Mouse (Mus musculus): ENCODE measurements around the gene Igsf9b. TPM values are rescaled to one million over a fixed set of nuclear protein-coding genes. Genes with fewer than 3 reads are reported as not detected.

Igsf9b gene
- polyA plus RNA-seq (2012; rRNA removed): 5.9 and 11.6 TPM in 2 replicates

DNA sequence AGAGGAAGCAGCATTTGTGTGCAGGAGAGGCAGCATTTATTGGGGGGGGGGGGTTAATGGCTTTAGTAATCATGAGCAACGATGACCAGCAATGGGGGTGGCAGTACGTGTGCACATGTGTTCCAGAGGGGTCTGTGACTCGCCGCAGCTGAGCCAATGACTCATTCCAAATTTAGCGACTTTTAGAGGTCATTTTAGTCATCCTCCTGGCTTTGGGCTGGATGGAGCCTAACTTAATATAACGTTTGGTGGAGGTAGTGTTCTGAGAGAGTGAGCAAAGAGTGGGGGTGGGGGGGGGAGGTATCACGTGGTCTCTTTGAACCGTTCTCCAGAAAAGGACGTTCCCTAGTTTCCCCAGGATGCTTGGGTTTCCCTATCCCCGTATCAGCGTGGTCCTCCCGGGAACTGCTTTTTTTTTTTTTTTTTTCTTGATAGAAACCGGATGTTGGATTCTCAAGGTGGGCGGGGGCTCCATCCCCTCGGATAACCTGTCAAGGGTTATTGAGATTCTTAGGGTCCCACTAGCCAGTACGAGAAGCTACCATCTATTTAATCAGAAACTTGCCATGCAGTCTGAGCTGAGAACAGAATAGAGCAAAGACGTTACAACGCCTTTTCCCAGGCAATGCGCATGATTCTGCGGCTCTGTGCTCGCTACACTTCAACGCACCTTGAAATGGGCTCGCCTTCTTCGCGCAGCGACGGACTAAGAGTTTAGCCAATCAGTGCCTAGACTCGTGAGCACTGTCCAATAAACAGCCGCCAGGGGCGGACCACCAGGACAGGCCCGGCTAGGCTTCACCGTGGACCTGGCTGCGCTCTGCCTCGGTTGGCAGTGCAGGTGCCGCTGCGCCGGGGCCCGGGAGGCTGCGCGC, at the start of gene Igsf9b:
Igsf9b (plus strand) TSS at position 794 of the 875 bp plus-strand sequence.
- peak; percentile 99 for DNase-seq (ENCODE audit: low read depth)
- TF ChIP-seq POLR2A (IDR thresholded peaks at IDR 0.05; ENCODE audit: borderline replicate concordance, extremely low read depth, insufficient read depth, insufficient read length, poor library complexity, severe bottlenecking): peak; percentile 90
- no peak for TF ChIP-seq CTCF (IDR thresholded peaks at IDR 0.05; ENCODE audit: borderline replicate concordance, extremely low read depth, insufficient read depth, insufficient read length)

DNA sequence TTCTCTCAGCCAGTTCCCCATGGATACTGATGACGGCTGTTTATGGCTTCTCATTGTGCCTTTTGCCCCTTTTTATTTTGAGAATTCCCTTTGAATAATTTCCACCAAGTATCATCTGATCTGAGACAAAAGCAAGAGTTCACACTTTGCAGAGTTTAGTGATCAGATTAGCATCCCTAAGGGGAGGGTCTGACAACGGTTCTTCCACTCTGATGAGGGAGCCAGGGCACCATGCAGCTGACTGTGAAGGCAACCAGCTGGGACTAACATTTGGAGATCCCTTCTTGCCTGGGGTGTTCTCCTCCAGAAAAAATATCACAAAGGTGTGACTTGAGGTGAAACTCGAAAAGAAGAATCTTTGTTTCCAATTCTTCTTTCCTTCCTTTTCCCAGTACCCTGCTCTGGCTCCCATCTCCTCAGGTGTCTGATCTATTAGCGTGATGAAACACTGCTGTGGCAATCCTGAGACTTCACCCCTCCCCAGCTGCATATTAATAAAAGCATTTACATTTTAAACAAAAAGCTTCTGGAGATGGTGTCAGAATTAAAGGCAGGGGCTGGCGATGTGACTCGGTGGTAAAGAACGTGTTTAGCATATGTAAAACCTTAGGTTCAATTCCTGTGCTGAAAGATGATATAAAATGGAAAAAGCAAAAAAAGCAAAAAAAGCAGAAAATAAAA, 46.8 kb upstream of the Igsf9b start:
- DNase-seq (ENCODE audit: low read depth): peak; percentile 65
- no peak for TF ChIP-seq POLR2A (IDR thresholded peaks at IDR 0.05; ENCODE audit: borderline replicate concordance, extremely low read depth, insufficient read depth, insufficient read length, poor library complexity, severe bottlenecking)

DNA sequence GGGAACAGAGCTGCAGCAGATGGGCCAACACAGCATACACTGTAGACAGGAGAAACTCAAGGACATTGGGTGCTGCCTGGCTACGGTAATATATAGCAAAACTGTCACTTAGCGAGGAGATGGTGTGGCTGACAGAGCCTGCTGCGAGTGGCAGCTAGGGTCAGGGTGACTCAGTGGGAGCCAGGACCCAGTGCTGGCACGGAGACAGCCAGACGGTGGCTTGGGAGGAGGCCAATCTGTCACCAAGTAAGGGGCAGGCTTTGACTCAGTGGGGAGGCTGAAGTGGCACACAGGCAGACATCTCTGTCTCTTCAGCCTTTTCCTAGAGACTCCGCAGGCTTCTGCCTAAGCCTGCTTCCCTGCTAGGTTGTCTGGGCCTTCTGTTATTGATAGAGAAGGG, 42.5 kb upstream of the Igsf9b start:
- TF ChIP-seq CTCF (IDR thresholded peaks at IDR 0.05; ENCODE audit: borderline replicate concordance, extremely low read depth, insufficient read depth, insufficient read length) (no peak), POLR2A (IDR thresholded peaks at IDR 0.05; ENCODE audit: borderline replicate concordance, extremely low read depth, insufficient read depth, insufficient read length, poor library complexity, severe bottlenecking) (no peak)
- no peak for DNase-seq (ENCODE audit: low read depth)

DNA sequence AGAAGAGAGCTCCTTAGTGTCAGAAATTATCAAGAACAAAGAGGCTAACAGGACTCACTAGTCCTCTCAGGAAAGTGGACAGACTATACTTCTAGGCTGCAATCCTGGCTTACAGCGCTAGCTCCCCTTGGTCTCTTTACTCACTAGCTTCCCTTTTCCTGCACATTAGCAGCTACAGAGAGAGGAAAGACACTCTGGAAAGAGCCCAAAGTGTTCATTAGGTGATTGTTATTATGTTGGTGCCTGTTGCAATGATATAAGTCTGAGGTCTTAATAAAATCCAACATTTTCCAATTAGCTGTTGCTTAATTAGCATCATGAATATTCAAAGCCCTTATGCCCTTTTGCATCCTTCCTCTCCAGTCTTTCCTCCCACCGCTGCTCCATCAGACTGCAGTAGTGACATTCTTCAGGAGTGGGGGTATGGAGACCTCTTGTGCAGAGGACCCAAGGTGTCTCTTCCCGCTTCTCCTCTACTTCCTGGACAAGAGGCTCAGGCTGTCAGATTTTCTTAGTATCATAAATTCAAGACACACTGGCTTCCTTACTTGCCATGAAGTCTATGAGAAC, 38.5 kb upstream of the Igsf9b start:
- TF ChIP-seq POLR2A (IDR thresholded peaks at IDR 0.05; ENCODE audit: borderline replicate concordance, extremely low read depth, insufficient read depth, insufficient read length, poor library complexity, severe bottlenecking) (no peak), CTCF (IDR thresholded peaks at IDR 0.05; ENCODE audit: borderline replicate concordance, extremely low read depth, insufficient read depth, insufficient read length) (no peak)
- peak; percentile 86 for DNase-seq (ENCODE audit: low read depth)

DNA sequence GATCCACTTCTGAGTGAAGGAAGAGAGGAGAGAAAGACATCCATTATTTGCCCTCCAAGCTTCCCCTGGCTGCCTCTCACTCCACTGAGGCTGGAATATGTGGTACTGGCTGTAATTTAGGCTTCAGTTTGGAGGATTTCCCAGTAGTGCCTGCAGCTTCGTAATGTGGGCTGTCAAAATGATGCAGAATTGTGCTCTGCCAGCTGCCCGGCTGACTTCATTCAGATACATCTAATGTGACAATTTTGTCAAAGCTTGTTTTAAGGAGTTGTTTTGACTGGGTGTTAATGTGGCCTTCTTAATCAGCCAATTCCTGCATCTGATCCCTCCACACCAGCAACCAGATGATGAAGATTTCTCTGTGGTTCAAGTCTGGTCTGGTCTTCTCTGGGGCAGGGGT, 37.1 kb upstream of the Igsf9b start:
- TF ChIP-seq CTCF (IDR thresholded peaks at IDR 0.05; ENCODE audit: borderline replicate concordance, extremely low read depth, insufficient read depth, insufficient read length) (no peak), POLR2A (IDR thresholded peaks at IDR 0.05; ENCODE audit: borderline replicate concordance, extremely low read depth, insufficient read depth, insufficient read length, poor library complexity, severe bottlenecking) (no peak)
- DNase-seq (ENCODE audit: low read depth): peak; percentile 92

- DNase-seq (ENCODE audit: low read depth): no peak
- TF ChIP-seq CTCF (IDR thresholded peaks at IDR 0.05; ENCODE audit: borderline replicate concordance, extremely low read depth, insufficient read depth, insufficient read length): no peak
- no peak for TF ChIP-seq POLR2A (IDR thresholded peaks at IDR 0.05; ENCODE audit: borderline replicate concordance, extremely low read depth, insufficient read depth, insufficient read length, poor library complexity, severe bottlenecking)
These were observed 34.0 kb upstream of the Igsf9b start for GRCm38 (mm10) chr9:27265009-27265408.

- TF ChIP-seq POLR2A (IDR thresholded peaks at IDR 0.05; ENCODE audit: borderline replicate concordance, extremely low read depth, insufficient read depth, insufficient read length, poor library complexity, severe bottlenecking): no peak
- no peak for TF ChIP-seq CTCF (IDR thresholded peaks at IDR 0.05; ENCODE audit: borderline replicate concordance, extremely low read depth, insufficient read depth, insufficient read length)
- DNase-seq (ENCODE audit: low read depth): no peak
These were observed 31.1 kb upstream of the Igsf9b start for GRCm38 (mm10) chr9:27267878-27268277.

DNA sequence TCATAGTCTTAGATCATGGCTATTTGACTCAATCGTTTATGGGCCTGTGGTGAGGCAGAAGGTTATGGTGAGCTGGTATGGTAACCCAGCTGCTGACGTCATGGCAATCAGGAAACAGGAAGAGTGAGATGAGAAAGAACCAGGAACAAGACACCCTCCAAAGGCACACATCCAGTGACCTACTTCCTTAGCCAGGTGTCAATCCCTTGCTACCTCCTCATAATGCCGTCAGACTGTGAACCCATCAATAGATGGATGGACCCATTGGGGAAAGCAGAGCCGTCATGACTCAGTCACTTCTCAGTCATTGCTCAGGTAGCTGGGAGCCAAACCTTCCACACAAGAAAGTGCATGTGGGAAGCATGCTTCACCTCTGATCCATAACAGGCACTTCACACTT, 30.5 kb upstream of the Igsf9b start:
- TF ChIP-seq CTCF (IDR thresholded peaks at IDR 0.05; ENCODE audit: borderline replicate concordance, extremely low read depth, insufficient read depth, insufficient read length) (no peak), POLR2A (IDR thresholded peaks at IDR 0.05; ENCODE audit: borderline replicate concordance, extremely low read depth, insufficient read depth, insufficient read length, poor library complexity, severe bottlenecking) (no peak)
- no peak for DNase-seq (ENCODE audit: low read depth)

DNA sequence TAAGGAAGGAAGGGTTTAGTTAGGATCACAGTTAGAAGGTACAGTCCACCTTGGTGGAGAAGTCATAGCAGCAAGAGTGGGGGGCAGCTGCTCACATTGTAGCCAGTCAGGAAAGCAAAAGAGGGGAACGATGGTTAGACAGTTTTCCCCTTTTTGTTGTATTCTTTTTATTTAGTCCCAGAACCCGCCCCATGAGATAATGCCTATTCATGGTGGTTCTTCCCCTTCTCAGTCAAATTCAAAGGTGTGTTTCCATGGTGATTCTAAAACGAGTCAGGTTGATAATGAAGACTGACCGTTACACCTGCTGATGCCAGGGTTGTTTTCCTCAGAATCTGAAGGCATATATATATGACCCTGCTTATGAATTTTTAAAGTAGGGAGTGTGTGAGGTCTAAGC, 29.7 kb upstream of the Igsf9b start:
- no peak for DNase-seq (ENCODE audit: low read depth)
- no peak for TF ChIP-seq POLR2A (IDR thresholded peaks at IDR 0.05; ENCODE audit: borderline replicate concordance, extremely low read depth, insufficient read depth, insufficient read length, poor library complexity, severe bottlenecking)
- TF ChIP-seq CTCF (IDR thresholded peaks at IDR 0.05; ENCODE audit: borderline replicate concordance, extremely low read depth, insufficient read depth, insufficient read length): no peak

- TF ChIP-seq CTCF (IDR thresholded peaks at IDR 0.05; ENCODE audit: borderline replicate concordance, extremely low read depth, insufficient read depth, insufficient read length) (no peak), POLR2A (IDR thresholded peaks at IDR 0.05; ENCODE audit: borderline replicate concordance, extremely low read depth, insufficient read depth, insufficient read length, poor library complexity, severe bottlenecking) (no peak)
- DNase-seq (ENCODE audit: low read depth): no peak
These were observed 29.1 kb upstream of the Igsf9b start for GRCm38 (mm10) chr9:27269904-27270303.

DNA sequence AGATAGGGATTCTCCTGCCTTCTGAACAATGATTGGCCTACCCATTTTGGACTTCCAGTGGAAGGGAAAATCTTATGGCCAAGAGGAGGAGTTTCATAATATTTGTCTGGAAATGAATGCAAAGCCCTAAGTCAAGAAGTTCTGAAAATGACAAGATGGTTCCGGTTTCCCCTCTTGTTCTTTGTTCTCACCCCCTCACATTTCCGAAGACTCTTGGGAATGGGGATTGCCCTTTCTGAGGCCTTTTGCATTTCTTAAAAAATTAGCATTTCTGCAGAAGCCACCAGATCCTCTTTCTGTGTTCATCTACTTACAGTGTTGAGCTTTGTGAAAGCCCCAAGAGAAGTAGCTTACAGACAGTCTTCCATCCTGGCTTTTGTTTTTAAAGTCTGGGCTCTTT, 27.1 kb upstream of the Igsf9b start:
- TF ChIP-seq CTCF (IDR thresholded peaks at IDR 0.05; ENCODE audit: borderline replicate concordance, extremely low read depth, insufficient read depth, insufficient read length): no peak
- TF ChIP-seq POLR2A (IDR thresholded peaks at IDR 0.05; ENCODE audit: borderline replicate concordance, extremely low read depth, insufficient read depth, insufficient read length, poor library complexity, severe bottlenecking): no peak
- DNase-seq (ENCODE audit: low read depth): no peak
